Mouse (Mus musculus): ENCODE data around the gene AI854703.

Gene AI854703

DNA sequence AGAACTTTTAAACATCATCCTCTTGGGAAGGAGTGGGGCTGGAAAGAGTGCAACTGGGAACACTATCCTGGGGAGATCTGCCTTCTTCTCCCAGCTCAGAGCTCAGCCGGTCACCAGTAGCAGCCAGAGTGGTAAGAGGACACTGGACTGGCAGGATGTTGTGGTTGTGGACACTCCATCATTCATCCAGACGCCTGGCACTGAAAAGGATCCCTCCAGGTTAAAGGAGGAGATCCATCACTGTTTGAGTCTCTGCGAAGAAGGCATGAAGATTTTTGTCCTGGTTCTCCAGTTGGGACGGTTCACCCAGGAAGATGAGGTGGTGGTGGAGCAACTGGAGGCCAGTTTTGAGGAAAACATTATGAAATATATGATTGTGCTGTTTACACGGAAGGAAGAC lies 32.2 kb downstream of the AI854703 start:
- no peak for DNase-seq (ENCODE audit: low spot score)

DNA sequence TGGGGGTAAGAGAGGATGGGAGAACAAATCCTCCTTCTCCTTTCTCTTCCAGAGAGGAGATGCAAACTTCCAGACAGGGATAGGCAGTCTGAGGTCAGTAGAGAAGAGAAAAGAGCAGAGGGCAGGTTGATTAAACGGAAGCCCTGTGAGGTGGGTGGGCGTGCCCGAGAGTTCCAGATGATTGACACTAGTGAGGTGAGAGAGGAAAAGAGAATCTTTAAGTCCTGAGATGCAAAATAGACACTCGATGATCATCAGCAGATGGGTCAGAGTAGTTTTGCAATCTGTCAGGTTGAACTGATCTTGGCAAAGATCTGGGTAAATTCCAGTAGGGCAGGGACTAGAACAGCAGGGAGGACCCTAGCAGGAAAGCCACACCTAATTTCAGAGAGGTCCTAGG lies 38.2 kb downstream of the AI854703 start:
- DNase-seq (ENCODE audit: low spot score), result no peak

DNA sequence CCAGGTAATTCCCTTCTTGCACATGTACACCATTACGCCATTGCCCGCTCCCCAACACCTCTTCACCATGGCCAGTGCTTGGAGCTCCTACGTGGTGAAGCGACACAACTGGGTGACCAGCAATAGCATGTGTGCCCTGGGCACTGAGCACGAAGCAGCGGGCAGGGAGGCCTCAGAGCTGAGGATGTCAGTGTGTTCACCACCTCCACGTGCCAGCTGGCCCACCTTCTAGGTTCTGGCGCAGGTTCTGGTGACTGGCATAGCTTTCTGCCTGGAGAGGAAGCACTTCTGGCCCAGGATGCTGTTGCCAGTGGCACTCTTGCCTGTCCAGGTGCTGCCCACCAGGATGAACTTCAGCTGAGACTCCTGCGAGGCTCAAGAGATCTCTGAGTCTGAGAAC lies 38.9 kb downstream of the AI854703 start:
- no peak for DNase-seq (ENCODE audit: low spot score)

DNA sequence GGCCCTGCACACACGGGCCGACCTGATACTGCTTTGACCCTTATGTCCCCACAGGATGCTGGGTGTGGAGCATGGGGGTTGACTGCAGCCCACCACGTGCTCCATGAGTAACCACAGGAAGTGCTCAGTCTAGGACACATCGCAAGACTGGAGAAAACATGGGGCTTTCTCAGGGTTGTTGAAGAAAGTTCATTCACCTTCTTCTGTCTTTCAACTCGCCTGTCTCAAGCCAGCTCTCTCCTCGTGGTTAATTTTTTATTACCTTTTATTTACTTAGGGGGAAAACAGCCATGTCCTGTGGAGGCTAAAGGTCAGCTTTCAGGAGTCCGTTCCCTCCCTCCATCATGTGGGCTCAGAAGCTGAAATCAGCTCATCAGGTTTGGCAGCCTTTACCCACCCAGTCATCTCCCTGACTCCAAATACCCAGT lies 39.6 kb downstream of the AI854703 start:
- DNase-seq (ENCODE audit: low spot score), result no peak

GRCm38 (mm10) chr6:48668022-48668421 lies 41.5 kb downstream of the AI854703 start:
- DNase-seq (ENCODE audit: low spot score), result no peak

DNA sequence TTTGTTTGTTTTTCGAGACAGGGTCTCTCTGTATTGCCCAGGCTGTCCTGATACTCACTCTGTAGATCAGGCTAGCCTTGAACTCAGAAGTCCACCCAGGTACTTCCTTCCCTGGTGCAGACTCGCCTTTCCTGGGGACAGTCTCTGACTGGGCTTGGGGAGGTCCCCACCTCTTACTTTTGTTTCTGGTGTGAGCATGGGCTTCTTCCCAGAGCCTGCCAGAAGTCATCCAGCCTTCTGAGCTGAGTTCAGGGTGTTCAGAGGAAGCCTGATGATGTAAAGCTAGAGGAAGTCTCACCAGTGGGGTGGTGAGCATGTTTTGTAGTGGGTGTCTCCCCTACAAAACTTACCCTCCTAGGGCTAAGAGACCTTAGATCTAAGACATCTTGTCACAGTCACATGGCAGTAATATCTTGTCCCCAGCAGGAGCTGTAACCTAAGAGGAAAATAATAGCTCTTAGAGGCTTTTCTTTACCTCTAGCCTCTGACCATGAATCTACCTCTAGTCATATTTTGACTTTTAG lies 42.9 kb downstream of the AI854703 start:
- no peak for DNase-seq (ENCODE audit: low spot score)

GRCm38 (mm10) chr6:48674291-48675058 lies 47.9 kb downstream of the AI854703 start:
- no peak for DNase-seq (ENCODE audit: low spot score)

DNA sequence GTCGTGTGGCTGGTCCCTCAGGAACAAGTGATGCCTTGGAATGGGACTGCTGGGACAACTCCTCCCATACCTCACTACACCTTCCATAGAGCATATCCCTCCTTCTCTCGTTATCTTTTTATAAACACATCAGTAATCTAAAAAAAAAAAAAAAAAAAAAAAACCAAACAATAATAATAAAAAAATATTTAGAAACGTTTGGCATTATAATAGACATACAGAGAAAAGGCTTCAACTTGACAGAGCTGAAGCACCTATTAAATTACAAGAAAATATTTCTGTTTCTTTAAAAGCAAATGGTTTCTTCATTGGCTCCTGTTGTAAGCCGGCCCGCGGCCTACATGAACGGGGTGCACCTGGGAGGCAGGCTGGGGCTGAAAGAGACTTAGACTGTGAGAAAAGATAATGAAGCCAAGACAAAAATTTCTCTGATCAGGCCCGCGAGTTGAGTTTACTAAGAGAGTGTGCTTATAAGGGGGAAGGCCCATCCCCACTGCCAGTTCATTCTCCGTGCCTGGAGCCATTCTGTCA lies 48.9 kb downstream of the AI854703 start:
- DNase-seq (ENCODE audit: low spot score), result peak; percentile 8

DNA sequence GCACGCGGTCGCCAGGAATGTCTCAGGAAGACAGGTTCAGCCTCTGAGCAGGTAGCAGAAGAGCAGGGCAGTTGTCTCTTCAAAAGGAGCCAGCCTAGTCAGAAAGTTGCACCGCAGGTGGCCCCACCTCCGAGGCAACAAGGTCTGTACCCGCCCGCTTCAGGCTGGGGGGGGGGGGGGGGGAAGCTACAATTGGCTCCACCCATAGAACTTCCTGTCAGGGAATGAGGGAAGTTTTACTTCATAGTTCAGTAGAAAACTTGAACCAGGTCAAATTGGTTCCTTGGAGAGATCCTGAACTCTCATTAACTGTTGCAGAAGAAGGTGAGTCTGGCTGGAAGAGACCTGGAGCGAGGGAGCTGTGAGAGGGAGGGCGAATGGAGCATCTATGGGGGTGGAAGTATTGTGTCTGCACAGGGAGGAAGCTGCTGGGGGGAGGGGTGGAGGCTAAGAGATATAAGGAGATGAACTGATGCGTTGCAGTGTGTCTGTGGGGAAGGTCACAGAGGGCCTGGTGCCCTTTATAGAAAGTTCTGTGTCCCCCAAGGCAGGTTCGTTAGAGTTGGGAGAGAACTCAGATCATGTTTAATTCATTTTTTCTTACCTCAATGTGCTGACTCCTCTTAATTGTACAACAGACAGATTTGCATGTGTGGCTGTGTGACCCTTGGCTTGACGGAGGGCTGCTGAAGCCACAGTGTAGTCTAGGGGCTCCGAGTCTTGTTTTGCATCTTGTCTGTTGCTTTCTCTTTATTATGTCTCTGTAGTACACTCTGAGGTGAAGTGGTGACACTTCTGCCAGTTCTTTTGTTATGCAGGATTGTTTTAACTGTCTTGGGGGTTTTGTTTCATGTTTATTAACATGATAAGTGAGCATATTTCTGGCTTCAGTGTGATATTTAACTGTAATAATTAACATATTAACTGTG lies 49.6 kb downstream of the AI854703 start, which contains the start of gene Gimap9:
TSS of gene Gimap9 (plus strand) at position 199 of the 929 bp plus-strand sequence.
- peak; percentile 35 for DNase-seq (ENCODE audit: low spot score)

GRCm38 (mm10) chr6:48676860-48677415 lies 50.4 kb downstream of the AI854703 start:
- DNase-seq (ENCODE audit: low spot score), result no peak

DNA sequence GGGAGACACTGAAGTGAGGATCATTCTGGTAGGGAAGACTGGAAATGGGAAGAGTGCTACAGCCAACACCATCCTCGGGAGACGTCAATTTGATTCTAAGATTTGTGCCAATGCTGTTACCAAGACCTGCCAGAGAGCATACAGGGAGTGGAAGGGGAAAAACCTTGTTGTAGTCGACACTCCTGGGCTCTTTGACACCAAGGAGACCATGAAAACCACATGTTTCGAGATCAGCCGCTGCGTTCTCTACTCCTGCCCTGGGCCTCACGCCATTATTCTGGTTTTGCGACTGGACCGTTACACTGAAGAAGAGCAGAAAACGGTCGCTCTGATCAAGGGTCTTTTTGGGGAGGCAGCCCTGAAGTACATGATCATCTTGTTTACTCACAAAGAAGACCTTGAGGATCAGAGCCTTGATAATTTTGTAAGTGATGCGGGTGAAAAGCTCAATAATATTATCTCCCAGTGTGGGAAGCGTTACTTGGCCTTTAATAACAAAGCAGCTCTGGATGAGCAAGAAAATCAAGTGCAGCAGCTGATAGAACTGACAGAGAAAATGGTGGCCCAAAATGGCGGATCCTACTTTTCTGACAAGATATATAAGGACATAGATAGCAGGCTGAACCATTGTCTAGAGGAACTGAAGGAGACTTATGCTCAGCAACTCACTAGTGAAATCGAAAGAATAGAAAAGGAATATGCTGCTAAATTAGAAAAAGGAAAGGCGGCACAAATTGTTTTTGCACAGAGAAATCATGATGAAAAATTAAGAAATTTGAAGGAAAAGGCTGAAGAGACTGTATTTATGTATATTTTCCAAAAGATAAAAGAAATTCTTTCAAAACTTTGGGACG lies 51.2 kb downstream of the AI854703 start:
- DNase-seq (ENCODE audit: low spot score), result no peak

- no peak for DNase-seq (ENCODE audit: low spot score)
Observed at GRCm38 (mm10) chr6:48678391-48678790, 51.8 kb downstream of the AI854703 start.

DNA sequence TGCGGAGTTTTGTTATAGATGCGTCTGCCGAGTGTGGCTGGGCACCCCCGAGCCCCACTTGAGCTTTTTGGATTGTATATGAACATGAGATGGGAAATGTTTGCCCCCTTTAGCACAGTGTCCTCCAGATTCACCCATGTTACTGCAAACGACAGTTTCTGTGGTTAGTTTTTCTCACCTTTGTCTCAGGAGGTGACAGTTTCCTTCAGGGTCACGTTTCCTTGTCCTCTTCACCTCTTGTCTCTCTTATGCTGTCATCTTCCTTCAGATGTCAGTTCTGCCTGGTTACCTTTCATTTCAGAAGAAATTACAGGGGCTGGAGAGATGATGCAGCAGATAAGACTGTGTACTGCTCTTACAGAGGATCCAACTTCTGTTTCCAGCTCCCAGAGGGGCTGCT lies 53.1 kb downstream of the AI854703 start:
- no peak for DNase-seq (ENCODE audit: low spot score)

GRCm38 (mm10) chr6:48680421-48680820 lies 53.9 kb downstream of the AI854703 start:
- no peak for DNase-seq (ENCODE audit: low spot score)

DNA sequence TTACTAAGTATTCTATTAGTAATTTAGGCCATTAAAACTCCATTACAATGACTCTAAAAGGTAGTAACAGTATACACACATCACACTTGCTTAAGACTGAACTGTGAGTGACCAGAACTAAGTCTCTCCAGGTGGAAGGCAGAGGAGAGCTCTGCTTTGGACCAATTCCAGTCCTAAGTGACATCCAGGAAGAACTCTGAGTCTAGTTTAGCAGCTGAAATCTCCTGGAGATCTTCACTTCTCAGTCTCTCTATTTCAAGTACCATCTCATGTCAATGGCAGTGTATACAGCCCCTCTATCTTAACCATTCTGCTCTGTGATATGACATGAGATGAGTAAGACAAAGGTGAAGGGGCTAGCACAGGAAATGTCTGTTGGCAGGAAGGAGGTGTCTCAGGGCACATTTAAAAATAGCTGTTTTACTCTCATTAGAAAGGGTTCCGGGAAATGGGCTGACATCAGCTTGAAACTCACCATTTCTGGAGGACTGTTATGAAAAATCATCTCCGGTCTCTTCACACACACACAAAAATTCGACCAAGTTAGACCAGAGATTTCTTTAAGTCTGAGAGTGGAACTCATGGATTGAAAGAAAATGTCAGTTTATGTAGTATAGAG lies 55.0 kb downstream of the AI854703 start:
- no peak for DNase-seq (ENCODE audit: low spot score)

DNA sequence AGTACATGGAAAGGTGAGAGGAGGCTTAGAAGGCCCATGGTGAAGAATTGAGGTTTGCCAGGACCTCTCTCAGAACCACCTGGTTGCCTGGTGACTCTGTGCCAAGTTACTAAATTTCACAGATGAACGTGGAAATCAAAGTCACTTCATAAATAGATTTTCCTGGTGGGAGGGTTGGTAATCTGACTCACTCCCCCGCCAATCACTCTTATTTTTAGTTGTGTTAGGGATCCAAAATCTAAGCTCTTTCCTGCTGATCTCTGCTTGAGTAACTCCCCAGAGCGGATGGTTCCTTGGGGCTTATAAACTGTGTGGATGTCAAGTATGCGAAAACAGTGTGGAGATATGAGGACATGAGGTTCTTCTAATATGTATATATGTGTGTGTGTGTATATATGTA lies 55.7 kb downstream of the AI854703 start:
- DNase-seq (ENCODE audit: low spot score), result no peak

Measured in adipocyte (in vitro differentiated cells).